7 mouse cellular contexts compared by ENCODE assay signal in the genomic region with DNA sequence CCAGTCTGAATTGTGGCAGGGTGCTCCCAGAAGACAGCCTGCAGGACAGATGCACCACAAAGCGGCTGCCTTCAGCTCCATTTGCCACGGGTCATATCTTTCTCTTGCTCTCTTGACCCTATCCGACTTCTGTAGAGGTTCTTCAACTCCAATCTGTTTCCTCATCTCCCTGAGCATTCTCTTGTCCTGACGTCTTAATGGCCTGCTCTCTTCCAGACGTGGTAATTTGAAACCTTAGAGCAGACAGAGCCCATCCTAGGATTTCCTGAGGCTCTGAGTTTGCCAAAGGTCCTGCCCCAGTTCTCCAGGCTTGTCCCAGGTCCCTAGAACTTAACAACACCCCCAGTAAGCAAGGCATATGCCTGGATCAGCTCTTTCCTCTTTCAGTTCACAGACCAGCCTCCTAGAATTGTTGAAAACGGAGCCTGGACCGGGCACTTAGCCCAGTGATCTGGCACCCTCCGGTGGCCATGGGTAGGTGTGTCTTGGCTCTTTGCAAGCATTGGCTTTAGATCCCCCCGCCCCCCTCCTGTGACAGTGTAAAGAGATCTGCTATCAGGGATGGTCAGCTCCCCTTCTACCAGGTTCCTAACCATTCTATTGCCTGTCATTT. TPM values are rescaled to one million over a fixed set of nuclear protein-coding genes. Genes with fewer than 3 reads are reported as not detected.
A peak's percentile ranks its signal among the peaks of the same experiment; 100 is the strongest.
DNase-seq lines count a peak whose midpoint lies in the region; ATAC-seq and TF ChIP-seq lines count a peak whose summit lies in the region.

No protein-coding gene starts in this region.

- no peak overlapping the region for H3K27ac ChIP-seq in heart, embryonic 12.5 days (ENCODE audit: poor library complexity, severe bottlenecking)
- H3K27ac ChIP-seq in small intestine, adult 2 months (ENCODE audit: insufficient read depth, low read depth, low read length), result peak overlapping the region; percentile 97

- peaks cover 16% of the 10 kb centered on the region for H3K4me1 ChIP-seq in heart, embryonic 12.5 days (replicated peaks)
- peaks cover 39% of the 10 kb centered on the region; the same call in 1 of the 2 replicates for H3K4me1 ChIP-seq in small intestine, adult 2 months (ENCODE audit: control insufficient read depth, insufficient read depth, insufficient read length, low read length)

- no peak for TF ChIP-seq POLR2A in small intestine, adult 2 months (IDR thresholded peaks at IDR 0.05; ENCODE audit: low read depth, low read length)

- no peaks in the 10 kb centered on the region for H3K9me3 ChIP-seq in heart, embryonic 12.5 days (replicated peaks)

- 4% methylated on average over 9 of the region's 9 CpGs for WGBS in heart, embryonic 12.5 days
- 5% methylated on average over 9 of the region's 9 CpGs for WGBS in small intestine, adult 2 months

- no peaks in the 10 kb centered on the region for H3K36me3 ChIP-seq in heart, embryonic 12.5 days
- no peaks in the 10 kb centered on the region for H3K36me3 ChIP-seq in small intestine, adult 2 months (ENCODE audit: control insufficient read depth, insufficient read depth, low read length)

- H3K9ac ChIP-seq in heart, embryonic 12.5 days, result 0 out of 2 replicates have a peak overlapping the region, but pooled peaks have one; percentile 29

- H3K4me3 ChIP-seq in heart, embryonic 12.5 days, result no peak overlapping the region
- peak overlapping the region; percentile 23; the same call in 1 of the 2 replicates for H3K4me3 ChIP-seq in small intestine, adult 2 months (ENCODE audit: low read depth, low read length)

- TF ChIP-seq CTCF in small intestine, adult 2 months (IDR thresholded peaks at IDR 0.05; ENCODE audit: extremely low read depth, insufficient read length, insufficient replicate concordance, low read depth, low read length), result peak; percentile 68; the same call in 1 of the 2 replicates

- DNase-seq in ES-CJ7 (ENCODE audit: low read depth, low spot score), result peak; percentile 29
- DNase-seq in ZHBTc4 (ENCODE audit: low read depth, low spot score), result peak; percentile 54
- DNase-seq in embryo, embryonic 10 days (ENCODE audit: low spot score), result peak; percentile 76
- peak; percentile 78 for DNase-seq in kidney, postnatal 14 days
- peak; percentile 62 for DNase-seq in lung, postnatal 14 days

- no peaks in the 10 kb centered on the region for H3K27me3 ChIP-seq in heart, embryonic 12.5 days (replicated peaks)
- no peaks in the 10 kb centered on the region for H3K27me3 ChIP-seq in small intestine, adult 2 months (ENCODE audit: control insufficient read depth, insufficient read depth, low read length)

- H3K4me2 ChIP-seq in heart, embryonic 12.5 days, result peak overlapping the region; percentile 50

- no peak for ATAC-seq in heart, embryonic 12.5 days (ENCODE audit: insufficient number of reproducible peaks, low FRiP score)

RNA-seq across cellular contexts. Expression of a gene that starts 38.2 kb away (rescaled TPM):
- polyA plus RNA-seq in heart, embryonic 12.5 days (2016; fragmentation: Nextera tagmentation; extraction: Ambion mirVana), result 6.5 and 7.6 TPM in 2 replicates
- 5.8 and 21.8 TPM in 2 replicates for polyA plus RNA-seq in small intestine, adult 2 months (2012; rRNA removed)
